ENCODE assay signal across 21 mouse cellular contexts in genomic region chr9:13497016-13497415, GRCm38 (mm10). TPM values are rescaled to one million over a fixed set of nuclear protein-coding genes. Genes with fewer than 3 reads are reported as not detected.
A peak's percentile ranks its signal among the peaks of the same experiment; 100 is the strongest.
DNase-seq lines count a peak whose midpoint lies in the region; ATAC-seq and TF ChIP-seq lines count a peak whose summit lies in the region.
"Had no signal": no experiment of that assay in that cellular context is flagged by ENCODE, and none has a peak within 500 bp of the region (broad histone marks: within the 10 kb centered on the region; RNA-seq: fewer than 3 reads in every experiment).

No protein-coding gene starts in this region.

- H3K4me1 ChIP-seq in heart, embryonic 10.5 days = peaks cover 29% of the 10 kb centered on the region
- H3K4me1 ChIP-seq in lung, embryonic 14.5 days (ENCODE audit: insufficient read depth) = peaks cover 25% of the 10 kb centered on the region
- H3K4me1 ChIP-seq in embryonic fibroblast, embryonic 13.5 days (ENCODE audit: control insufficient read depth, insufficient read depth, low read length) = peaks cover 23% of the 10 kb centered on the region
- peaks cover 19% of the 10 kb centered on the region for H3K4me1 ChIP-seq in limb, embryonic 14.5 days (ENCODE audit: control insufficient read depth, insufficient read depth, low read length)

- no peak overlapping the region for H3K4me3 ChIP-seq in heart, embryonic 10.5 days
- no peak overlapping the region for H3K4me3 ChIP-seq in lung, embryonic 14.5 days (ENCODE audit: low read depth, low read length)
- no peak overlapping the region for H3K4me3 ChIP-seq in embryonic fibroblast, embryonic 13.5 days (ENCODE audit: insufficient read depth, low read length)
- H3K4me3 ChIP-seq in limb, embryonic 14.5 days (replicated peaks; ENCODE audit: low read length) = no peak overlapping the region
- H3K4me3 ChIP-seq: midbrain, embryonic 12.5 days had no signal

- no peaks in the 10 kb centered on the region for H3K27me3 ChIP-seq in heart, embryonic 10.5 days (ENCODE audit: insufficient read depth, poor library complexity, severe bottlenecking)
- no peaks in the 10 kb centered on the region for H3K27me3 ChIP-seq in lung, embryonic 14.5 days (ENCODE audit: insufficient read depth, low read length)
- H3K27me3 ChIP-seq in limb, embryonic 14.5 days (ENCODE audit: control insufficient read depth, insufficient read depth, low read length) = no peaks in the 10 kb centered on the region
- H3K27me3 ChIP-seq: midbrain, embryonic 12.5 days had no signal

- DNase-seq in heart, embryonic 10.5 days (ENCODE audit: low spot score) = no peak
- no peak for DNase-seq in heart, postnatal 25 days (ENCODE audit: low spot score)
- DNase-seq in lung, embryonic 14.5 days = peak; percentile 41
- no peak for DNase-seq in lung, postnatal 14 days
- no peak for DNase-seq in limb, embryonic 14.5 days (ENCODE audit: low spot score)
- DNase-seq in thymus, postnatal 4 days = no peak
- DNase-seq: adrenal gland, postnatal 10 days; cerebellum, adult 9-11 months; layer of hippocampus, postnatal 36 days; liver; lung, adult 2 months; right cerebral cortex, postnatal 4 days; thymus, postnatal 25 days had no signal

- no peak for TF ChIP-seq POLR2A in embryonic fibroblast, embryonic 13.5 days (IDR thresholded peaks at IDR 0.05; ENCODE audit: low read depth, low read length)
- no peak for TF ChIP-seq POLR2A in limb, embryonic 14.5 days (IDR thresholded peaks at IDR 0.05; ENCODE audit: borderline replicate concordance, extremely low read depth, insufficient read depth, insufficient read length)

- peak overlapping the region; percentile 78 for H3K27ac ChIP-seq in heart, embryonic 10.5 days
- H3K27ac ChIP-seq in lung, embryonic 14.5 days (ENCODE audit: low read depth) = no peak overlapping the region; the same call in 1 of the 2 replicates
- peak overlapping the region; percentile 99 for H3K27ac ChIP-seq in embryonic fibroblast, embryonic 13.5 days (ENCODE audit: insufficient read depth, low read length)
- H3K27ac ChIP-seq in limb, embryonic 14.5 days (replicated peaks; ENCODE audit: low read depth, low read length) = 0 out of 2 replicates have a peak overlapping the region, but pooled peaks have one; percentile 14
- H3K27ac ChIP-seq: hindbrain, postnatal 0 days; midbrain, embryonic 12.5 days had no signal

- no peaks in the 10 kb centered on the region for H3K9me3 ChIP-seq in heart, embryonic 10.5 days
- no peaks in the 10 kb centered on the region for H3K9me3 ChIP-seq in lung, embryonic 14.5 days (ENCODE audit: low read depth, low read length)
- H3K9me3 ChIP-seq in limb, embryonic 14.5 days (ENCODE audit: control insufficient read depth, low read length) = no peaks in the 10 kb centered on the region
- H3K9me3 ChIP-seq: midbrain, embryonic 12.5 days had no signal

- no peak overlapping the region for H3K4me2 ChIP-seq in lung, embryonic 14.5 days
- no peak overlapping the region for H3K4me2 ChIP-seq in limb, embryonic 14.5 days (replicated peaks; ENCODE audit: low read depth, low read length, severe bottlenecking)
- H3K4me2 ChIP-seq: midbrain, embryonic 12.5 days had no signal

- WGBS in heart, embryonic 10.5 days = 67% methylated on average over 3 of the region's 3 CpGs
- whole genome bisulfite sequencing in lung, embryonic 14.5 days = 72% methylated on average over 3 of the region's 3 CpGs
- WGBS in limb, embryonic 14.5 days = 67% methylated on average over 3 of the region's 3 CpGs

- H3K9ac ChIP-seq in lung, embryonic 14.5 days = no peak overlapping the region
- peak overlapping the region; percentile 12; the same call in 1 of the 2 replicates for H3K9ac ChIP-seq in limb, embryonic 14.5 days (ENCODE audit: low read depth, low read length, severe bottlenecking)
- H3K9ac ChIP-seq: midbrain, embryonic 12.5 days had no signal

- TF ChIP-seq CTCF in lung, embryonic 14.5 days (IDR thresholded peaks at IDR 0.05; ENCODE audit: low read depth) = no peak
- TF ChIP-seq CTCF in embryonic fibroblast, embryonic 13.5 days (IDR thresholded peaks at IDR 0.05; ENCODE audit: borderline replicate concordance, insufficient read depth, low read length) = no peak

- no peaks in the 10 kb centered on the region for H3K36me3 ChIP-seq in heart, embryonic 10.5 days
- H3K36me3 ChIP-seq in lung, embryonic 14.5 days (ENCODE audit: insufficient read depth) = no peaks in the 10 kb centered on the region
- H3K36me3 ChIP-seq in limb, embryonic 14.5 days (ENCODE audit: control insufficient read depth, insufficient read depth, low read length) = no peaks in the 10 kb centered on the region
- H3K36me3 ChIP-seq: midbrain, embryonic 12.5 days had no signal

- intact Hi-C loops in heart, postnatal 25 days (cut with DNase I) = no loop called here

- no peak for ATAC-seq in lung, embryonic 14.5 days (ENCODE audit: insufficient read depth)
- no peak for ATAC-seq in limb, embryonic 14.5 days (ENCODE audit: low FRiP score, low read depth)

RNA-seq across cellular contexts. Expression of gene Gm17571, which starts 50.5 kb away (rescaled TPM):
- polyA plus RNA-seq in heart, embryonic 10.5 days (2016; fragmentation: Nextera tagmentation; extraction: Ambion mirVana) = not detected in 2 replicates
- not detected for total RNA-seq in heart, postnatal 25 days (2021)
- polyA plus RNA-seq in lung, embryonic 14.5 days (2014; fragmentation: Nextera tagmentation; extraction: Ambion mirVana) = not detected in 2 replicates
- not detected in 2 replicates for polyA plus RNA-seq in embryonic fibroblast, embryonic 13.5 days (2011; ENCODE audit: insufficient read length, low read depth, missing spikeins)
- not detected in 2 replicates for polyA plus RNA-seq in limb, embryonic 14.5 days (2012; rRNA removed)
- polyA plus RNA-seq in limb, embryonic 14.5 days (2014; fragmentation: Nextera tagmentation; extraction: Ambion mirVana) = not detected in 2 replicates
- total RNA-seq: adrenal gland, postnatal 10 days; ES-E14; granulocyte monocyte progenitor cell, adult 5-6 weeks; hindbrain, postnatal 0 days; layer of hippocampus, postnatal 36 days had no signal
- polyA plus RNA-seq: C2C12; frontal cortex, adult 2 months; hindbrain, postnatal 0 days; lung, adult 2 months; midbrain, embryonic 12.5 days; stomach, embryonic 14.5 days had no signal
